Mouse (Mus musculus) adrenal gland, adult (tissue): ENCODE measurements around the gene Wnt7b.
A peak's percentile ranks its signal among the peaks of the same experiment; 100 is the strongest.

ENCODE experiments used
- DNase-seq, 2 experiments: peaks; one replicate each; pipeline ENCODE4 v3.0.0; 2022 to 2023; ENCODE audit warnings: low spot score in 1 of 2; ENCODE audit not compliant: inconsistent age in 2 of 2

Gene Wnt7b

GRCm38 (mm10) chr15:85572619-85573254, 9.5 kb downstream of the Wnt7b start:
- DNase-seq = no peak

- no peak for DNase-seq
Measured at GRCm38 (mm10) chr15:85569995-85570734, 12.1 kb downstream of the Wnt7b start.

GRCm38 (mm10) chr15:85569167-85569797, 13.0 kb downstream of the Wnt7b start:
- DNase-seq = no peak

- no peak for DNase-seq
Measured at GRCm38 (mm10) chr15:85568402-85568801, 13.9 kb downstream of the Wnt7b start.

- DNase-seq = no peak
Measured at GRCm38 (mm10) chr15:85564966-85565365, 17.3 kb downstream of the Wnt7b start.

- DNase-seq = no peak
Measured at GRCm38 (mm10) chr15:85564034-85564769, 18.1 kb downstream of the Wnt7b start.

- DNase-seq = no peak
Measured at GRCm38 (mm10) chr15:85561953-85562352, 20.3 kb downstream of the Wnt7b start.

- no peak for DNase-seq
Measured at GRCm38 (mm10) chr15:85560830-85561229, 21.4 kb downstream of the Wnt7b start.

GRCm38 (mm10) chr15:85558840-85559540, 23.3 kb downstream of the Wnt7b start:
- DNase-seq = no peak

GRCm38 (mm10) chr15:85555799-85556198, 26.5 kb downstream of the Wnt7b start:
- DNase-seq = peak in 1 of 2 experiments; percentile 33

GRCm38 (mm10) chr15:85553421-85553820, 28.9 kb downstream of the Wnt7b start:
- no peak for DNase-seq

GRCm38 (mm10) chr15:85546500-85546899, 35.8 kb downstream of the Wnt7b start:
- no peak for DNase-seq

- no peak for DNase-seq
Measured at GRCm38 (mm10) chr15:85545369-85545768, 36.9 kb downstream of the Wnt7b start.

- DNase-seq = no peak
Measured at GRCm38 (mm10) chr15:85538170-85538569, 44.1 kb downstream of the Wnt7b start.

- DNase-seq = no peak
Measured at GRCm38 (mm10) chr15:85537151-85537550, 45.1 kb downstream of the Wnt7b start.

- no peak for DNase-seq
Measured at GRCm38 (mm10) chr15:85534646-85535045, 47.6 kb downstream of the Wnt7b start.

- DNase-seq = no peak
Measured at GRCm38 (mm10) chr15:85534215-85534614, 48.1 kb downstream of the Wnt7b start.

- DNase-seq = no peak
Measured at GRCm38 (mm10) chr15:85532063-85532462, 50.2 kb downstream of the Wnt7b start.

GRCm38 (mm10) chr15:85529911-85530310, 52.4 kb downstream of the Wnt7b start:
- peak in 1 of 2 experiments; percentile 39 for DNase-seq

- no peak for DNase-seq
Measured at GRCm38 (mm10) chr15:85524404-85524950, 57.8 kb downstream of the Wnt7b start.
